Mouse (Mus musculus): ENCODE data around the gene Stra8. TPM values are rescaled to one million over a fixed set of nuclear protein-coding genes. Genes with fewer than 3 reads are reported as not detected.

The Stra8 gene
- total and polyA plus RNA-seq, 2 experiments from 2014 or later: not detected

DNA sequence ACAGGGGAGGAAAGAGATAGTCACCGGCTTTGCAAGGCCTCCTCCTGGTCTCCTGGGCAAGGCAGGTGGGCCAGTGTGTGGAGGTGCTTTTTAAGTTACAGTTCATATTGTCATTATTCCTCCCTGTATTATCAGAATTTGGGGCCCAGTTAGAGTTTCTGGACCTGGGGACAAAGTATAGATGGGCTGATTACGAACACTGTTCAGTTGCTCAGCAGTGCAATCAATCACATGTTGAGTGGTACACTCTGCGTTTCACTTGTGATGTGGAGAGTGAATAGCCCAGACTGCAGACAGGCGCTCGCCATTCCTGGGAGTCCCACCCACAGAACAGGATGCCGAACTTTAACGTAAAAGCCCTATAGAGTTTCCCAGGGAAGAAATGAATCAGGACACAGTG lies 35.2 kb upstream of the Stra8 start:
- TF ChIP-seq CTCF (IDR thresholded peaks at IDR 0.05): no peak
- peaks cover 39% of the 10 kb centered on the region for H3K36me3 ChIP-seq (ENCODE audit: insufficient read depth, low read length)
- H3K27me3 ChIP-seq (ENCODE audit: insufficient read depth, low read length): no peaks in the 10 kb centered on the region
- no peak for ATAC-seq (ENCODE audit: low FRiP score)
- no peak overlapping the region for H3K4me2 ChIP-seq (ENCODE audit: low read depth, low read length, poor library complexity, severe bottlenecking)
- no peak overlapping the region for H3K9ac ChIP-seq (replicated peaks; ENCODE audit: low read length, poor library complexity, severe bottlenecking)
- WGBS: 96% methylated on average over 7 of the region's 7 CpGs
- no peaks in the 10 kb centered on the region for H3K4me1 ChIP-seq (ENCODE audit: insufficient read depth, low read length)
- no peak for DNase-seq (ENCODE audit: low spot score)
- H3K4me3 ChIP-seq (ENCODE audit: low read depth, low read length): no peak overlapping the region
- H3K9me3 ChIP-seq (ENCODE audit: low read length): no peaks in the 10 kb centered on the region
- no peak overlapping the region for H3K27ac ChIP-seq (ENCODE audit: low read depth, low read length)

DNA sequence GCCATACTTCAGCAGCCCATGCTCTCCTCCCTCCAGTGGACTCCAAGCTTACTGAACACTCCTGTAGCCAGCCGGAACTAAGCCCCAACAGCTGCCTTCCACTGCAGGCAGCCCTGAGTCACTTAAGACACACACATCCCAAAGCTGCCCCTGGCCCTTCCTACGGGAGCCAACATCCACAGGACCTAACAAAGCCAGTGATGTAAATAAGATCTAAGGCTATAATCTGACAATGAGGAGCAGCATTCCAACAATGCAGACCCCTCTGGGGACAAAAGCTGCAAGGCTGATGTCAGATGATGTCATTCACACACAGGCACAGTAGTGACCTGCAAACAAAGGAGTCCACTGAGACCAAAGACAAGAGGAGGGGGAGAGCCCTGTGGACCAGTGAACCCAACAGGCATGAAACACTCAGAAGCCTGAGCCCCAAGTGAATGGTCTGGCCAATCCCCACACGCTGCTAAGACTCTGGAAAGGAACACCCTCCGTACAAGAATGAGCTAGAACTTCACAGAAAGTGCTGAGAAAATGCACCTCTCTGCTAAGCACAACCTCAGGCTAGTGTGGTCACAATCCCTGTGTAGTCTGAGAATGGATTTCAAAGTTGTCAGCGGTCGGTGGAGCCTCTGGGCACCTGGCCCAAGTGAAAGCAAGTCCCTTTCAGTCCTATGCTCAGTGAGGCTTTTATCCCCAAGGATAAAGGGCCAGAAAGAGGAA lies 32.7 kb upstream of the Stra8 start:
- Histone ChIP-seq H3K4me2 (ENCODE audit: low read depth, low read length, poor library complexity, severe bottlenecking) (no peak overlapping the region), H3K27ac (ENCODE audit: low read depth, low read length) (no peak overlapping the region), H3K27me3 (ENCODE audit: insufficient read depth, low read length) (no peaks in the 10 kb centered on the region), H3K4me1 (ENCODE audit: insufficient read depth, low read length) (no peaks in the 10 kb centered on the region), H3K36me3 (ENCODE audit: insufficient read depth, low read length) (peaks cover 47% of the 10 kb centered on the region), H3K9ac (replicated peaks; ENCODE audit: low read length, poor library complexity, severe bottlenecking) (no peak overlapping the region), H3K9me3 (ENCODE audit: low read length) (no peaks in the 10 kb centered on the region), H3K4me3 (ENCODE audit: low read depth, low read length) (no peak overlapping the region)
- ATAC-seq (ENCODE audit: low FRiP score) (peak; percentile 48; the same call in 1 of the 2 replicates), DNase-seq (ENCODE audit: low spot score) (no peak)
- 30% methylated on average over 6 of the region's 6 CpGs for WGBS
- TF ChIP-seq CTCF (IDR thresholded peaks at IDR 0.05): no peak

DNA sequence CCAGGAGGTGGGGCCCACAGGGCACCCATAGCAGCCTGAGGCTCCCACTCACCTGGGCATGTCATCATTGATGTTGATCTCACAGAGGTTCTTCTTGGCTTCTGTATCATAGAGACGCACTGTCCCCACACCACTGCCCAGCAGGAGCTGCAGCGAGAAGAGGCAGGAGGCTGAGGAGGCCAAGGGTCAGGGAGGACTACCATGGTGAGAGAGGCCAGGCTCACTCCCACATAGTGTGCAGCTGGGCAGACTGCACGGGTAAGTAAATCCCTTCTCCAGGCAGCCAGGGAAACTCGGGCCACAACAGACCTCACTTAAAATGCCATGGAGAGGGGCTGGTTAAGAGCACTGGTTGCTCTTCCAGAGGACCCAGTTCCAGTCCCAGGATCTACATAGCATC lies 30.8 kb upstream of the Stra8 start:
- Histone ChIP-seq H3K4me2 (ENCODE audit: low read depth, low read length, poor library complexity, severe bottlenecking) (no peak overlapping the region), H3K27me3 (ENCODE audit: insufficient read depth, low read length) (no peaks in the 10 kb centered on the region), H3K4me1 (ENCODE audit: insufficient read depth, low read length) (no peaks in the 10 kb centered on the region), H3K36me3 (ENCODE audit: insufficient read depth, low read length) (peaks cover 52% of the 10 kb centered on the region), H3K27ac (ENCODE audit: low read depth, low read length) (no peak overlapping the region), H3K9ac (replicated peaks; ENCODE audit: low read length, poor library complexity, severe bottlenecking) (no peak overlapping the region), H3K9me3 (ENCODE audit: low read length) (no peaks in the 10 kb centered on the region), H3K4me3 (ENCODE audit: low read depth, low read length) (no peak overlapping the region)
- 25% methylated on average over 4 of the region's 4 CpGs for WGBS
- ATAC-seq (ENCODE audit: low FRiP score) (no peak), DNase-seq (ENCODE audit: low spot score) (no peak)
- no peak for TF ChIP-seq CTCF (IDR thresholded peaks at IDR 0.05)

DNA sequence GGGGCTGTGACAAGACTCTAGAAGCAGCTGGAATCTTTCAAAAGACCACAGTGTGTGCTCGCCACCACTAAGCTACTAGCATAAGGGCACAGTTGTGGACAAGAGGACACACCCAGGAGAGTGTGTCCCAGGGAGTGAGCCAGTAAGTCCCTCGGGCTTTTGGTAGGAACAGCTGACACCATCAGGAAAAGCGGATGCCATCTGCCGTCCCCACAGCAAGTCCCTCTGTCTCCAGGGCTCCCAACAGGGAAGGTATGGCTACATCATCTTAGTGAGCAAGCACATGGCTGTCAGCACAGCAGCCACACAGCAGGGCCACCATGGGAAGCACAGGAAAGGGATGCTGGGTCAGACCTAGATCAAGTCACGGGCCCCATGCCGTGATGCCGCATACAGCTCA lies 24.4 kb upstream of the Stra8 start:
- no peak overlapping the region for H3K27ac ChIP-seq (ENCODE audit: low read depth, low read length)
- H3K4me1 ChIP-seq (ENCODE audit: insufficient read depth, low read length): no peaks in the 10 kb centered on the region
- no peaks in the 10 kb centered on the region for H3K9me3 ChIP-seq (ENCODE audit: low read length)
- H3K36me3 ChIP-seq (ENCODE audit: insufficient read depth, low read length): peaks cover 54% of the 10 kb centered on the region
- no peak for TF ChIP-seq CTCF (IDR thresholded peaks at IDR 0.05)
- ATAC-seq (ENCODE audit: low FRiP score) (no peak), DNase-seq (ENCODE audit: low spot score) (no peak)
- WGBS: 89% methylated on average over 7 of the region's 7 CpGs
- no peak overlapping the region for H3K4me2 ChIP-seq (ENCODE audit: low read depth, low read length, poor library complexity, severe bottlenecking)
- no peak overlapping the region for H3K9ac ChIP-seq (replicated peaks; ENCODE audit: low read length, poor library complexity, severe bottlenecking)
- no peak overlapping the region for H3K4me3 ChIP-seq (ENCODE audit: low read depth, low read length)
- no peaks in the 10 kb centered on the region for H3K27me3 ChIP-seq (ENCODE audit: insufficient read depth, low read length)

DNA sequence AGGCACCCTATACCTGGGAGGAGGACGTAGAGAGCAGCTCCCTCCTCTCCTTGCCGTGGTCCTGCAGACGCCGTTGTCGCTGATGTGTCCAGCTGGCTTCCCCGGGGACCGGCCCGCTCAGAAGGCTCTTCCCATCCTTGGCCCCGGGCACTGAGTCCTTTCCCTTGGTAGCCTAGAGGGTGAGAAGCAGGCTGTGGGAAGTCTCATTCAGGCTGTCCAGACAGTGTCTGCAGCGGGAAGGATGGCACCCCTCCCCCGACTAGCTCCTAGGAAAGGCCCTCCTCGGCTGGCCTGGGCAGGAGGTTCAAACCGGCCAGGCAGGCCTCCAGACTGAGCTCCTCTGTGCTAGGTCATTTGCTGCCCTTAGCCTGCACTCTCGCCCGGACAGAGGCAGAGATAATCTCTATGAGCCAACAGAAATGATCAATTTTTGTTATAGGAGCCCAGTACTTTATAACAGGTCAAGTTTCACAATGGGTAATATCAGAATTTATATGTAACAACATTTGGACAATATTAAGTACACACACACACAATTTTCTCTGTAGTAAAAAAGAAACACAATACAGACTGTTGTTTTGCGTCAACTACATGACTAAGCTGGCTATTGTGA lies 23.7 kb upstream of the Stra8 start:
- no peak for TF ChIP-seq CTCF (IDR thresholded peaks at IDR 0.05)
- no peaks in the 10 kb centered on the region for H3K4me1 ChIP-seq (ENCODE audit: insufficient read depth, low read length)
- ATAC-seq (ENCODE audit: low FRiP score) (no peak), DNase-seq (ENCODE audit: low spot score) (no peak)
- H3K9me3 ChIP-seq (ENCODE audit: low read length): no peaks in the 10 kb centered on the region
- no peaks in the 10 kb centered on the region for H3K27me3 ChIP-seq (ENCODE audit: insufficient read depth, low read length)
- no peak overlapping the region for H3K4me2 ChIP-seq (ENCODE audit: low read depth, low read length, poor library complexity, severe bottlenecking)
- H3K4me3 ChIP-seq (ENCODE audit: low read depth, low read length): no peak overlapping the region
- WGBS: 57% methylated on average over 13 of the region's 16 CpGs
- peaks cover 54% of the 10 kb centered on the region for H3K36me3 ChIP-seq (ENCODE audit: insufficient read depth, low read length)
- no peak overlapping the region for H3K27ac ChIP-seq (ENCODE audit: low read depth, low read length)
- H3K9ac ChIP-seq (replicated peaks; ENCODE audit: low read length, poor library complexity, severe bottlenecking): 0 out of 2 replicates have a peak overlapping the region, but pooled peaks have one; percentile 19

DNA sequence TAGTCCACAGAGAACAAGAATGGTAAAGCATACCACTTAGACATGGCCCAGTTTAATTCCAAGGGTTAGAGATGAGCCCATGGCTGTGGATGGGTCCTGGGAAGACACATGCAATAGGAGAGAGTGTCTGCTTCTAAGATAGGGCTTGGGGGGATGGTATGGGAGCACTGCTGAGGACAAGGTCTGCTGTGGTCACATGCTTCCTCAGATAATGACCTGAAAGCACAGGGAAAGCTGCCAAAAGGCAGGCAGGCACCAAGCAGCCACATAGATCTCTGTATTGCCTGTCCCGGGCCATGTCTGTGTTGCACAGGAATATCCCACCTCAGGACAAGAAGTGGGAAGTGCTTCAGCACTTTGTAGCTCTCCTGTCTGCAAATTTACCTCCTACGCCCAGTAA lies 20.8 kb upstream of the Stra8 start:
- H3K36me3 ChIP-seq (ENCODE audit: insufficient read depth, low read length): peaks cover 57% of the 10 kb centered on the region
- no peaks in the 10 kb centered on the region for H3K4me1 ChIP-seq (ENCODE audit: insufficient read depth, low read length)
- no peaks in the 10 kb centered on the region for H3K9me3 ChIP-seq (ENCODE audit: low read length)
- H3K4me3 ChIP-seq (ENCODE audit: low read depth, low read length): no peak overlapping the region
- no peak overlapping the region for H3K4me2 ChIP-seq (ENCODE audit: low read depth, low read length, poor library complexity, severe bottlenecking)
- no peak for DNase-seq (ENCODE audit: low spot score)
- no peak for ATAC-seq (ENCODE audit: low FRiP score)
- no peaks in the 10 kb centered on the region for H3K27me3 ChIP-seq (ENCODE audit: insufficient read depth, low read length)
- no peak overlapping the region for H3K9ac ChIP-seq (replicated peaks; ENCODE audit: low read length, poor library complexity, severe bottlenecking)
- no peak overlapping the region for H3K27ac ChIP-seq (ENCODE audit: low read depth, low read length)
- TF ChIP-seq CTCF (IDR thresholded peaks at IDR 0.05): no peak
- WGBS: 95% methylated on average over 2 of the region's 2 CpGs
